ENCODE assay signal across 9 mouse cellular contexts in genomic region chr7:98778929-98779328, GRCm38 (mm10). TPM values are rescaled to one million over a fixed set of nuclear protein-coding genes. Genes with fewer than 3 reads are reported as not detected.
DNase-seq lines count a peak whose midpoint lies in the region; ATAC-seq lines count a peak whose summit lies in the region.
"Had no signal": no experiment of that assay in that cellular context is flagged by ENCODE, and none has a peak within 500 bp of the region (broad histone marks: within the 10 kb centered on the region; RNA-seq: fewer than 3 reads in every experiment).

No protein-coding gene starts in this region.

- H3K9me3 ChIP-seq in hindbrain, embryonic 14.5 days (ENCODE audit: control insufficient read depth, low read length): no peaks in the 10 kb centered on the region
- H3K9me3 ChIP-seq: liver, embryonic 15.5 days had no signal

- DNase-seq in cerebellum, adult 11 months: peak; percentile 35
- peak; percentile 34 for DNase-seq in c-Kit-positive CD71-positive TER-119-positive erythroid progenitor cells, embryonic 14.5 days (ENCODE audit: low spot score)
- peak; percentile 59 to 63 for DNase-seq in frontal cortex, postnatal 36 days (ENCODE audit: low spot score in 2 of 2)
- peak; percentile 49 for DNase-seq in hindbrain, embryonic 14.5 days (ENCODE audit: low spot score)
- DNase-seq in layer of hippocampus, postnatal 36 days: peak; percentile 48 to 54
- DNase-seq in spleen, postnatal 10 days (ENCODE audit: low spot score in 2 of 2): peak; percentile 37 to 78

- H3K27ac ChIP-seq in hindbrain, embryonic 14.5 days: no peak overlapping the region
- H3K27ac ChIP-seq: liver, embryonic 15.5 days had no signal

- no peak overlapping the region for H3K4me2 ChIP-seq in hindbrain, embryonic 14.5 days (replicated peaks)
- H3K4me2 ChIP-seq: liver, embryonic 15.5 days had no signal

- ATAC-seq in cerebellum, adult (ENCODE audit: insufficient number of reproducible peaks, low FRiP score, low TSS enrichment): no peak
- no peak for ATAC-seq in hindbrain, embryonic 14.5 days (ENCODE audit: low FRiP score)
- ATAC-seq in megakaryocyte progenitor cell, adult 5-6 weeks (replicated peaks; ENCODE audit: poor library complexity): peak; percentile 93

- no peaks in the 10 kb centered on the region for H3K36me3 ChIP-seq in hindbrain, embryonic 14.5 days (replicated peaks; ENCODE audit: control insufficient read depth, insufficient read depth)
- H3K36me3 ChIP-seq: liver, embryonic 15.5 days had no signal

- no peak overlapping the region for H3K4me3 ChIP-seq in hindbrain, embryonic 14.5 days (replicated peaks; ENCODE audit: low read length)
- H3K4me3 ChIP-seq: liver, embryonic 15.5 days had no signal

- 30% methylated on average over 5 of the region's 5 CpGs for WGBS in hindbrain, embryonic 14.5 days

- no peak overlapping the region for H3K9ac ChIP-seq in hindbrain, embryonic 14.5 days
- H3K9ac ChIP-seq: liver, embryonic 15.5 days had no signal

- no peaks in the 10 kb centered on the region for H3K4me1 ChIP-seq in hindbrain, embryonic 14.5 days (replicated peaks; ENCODE audit: control insufficient read depth, insufficient read depth, low read length)

- no peaks in the 10 kb centered on the region for H3K27me3 ChIP-seq in hindbrain, embryonic 14.5 days (ENCODE audit: control insufficient read depth, insufficient read depth, low read length)

RNA-seq across cellular contexts. Expression of gene Wnt11, which starts 56.0 kb away (rescaled TPM):
- polyA plus RNA-seq in hindbrain, embryonic 14.5 days (2014; fragmentation: Nextera tagmentation; extraction: Ambion mirVana): 2.0 and 2.3 TPM in 2 replicates
- 1 to 10 TPM; 1.6 to 2.0 TPM for total RNA-seq in layer of hippocampus, postnatal 36 days (2021)
- not detected in 2 replicates for total RNA-seq in megakaryocyte progenitor cell, adult 5-6 weeks (2015)
- not detected in 2 replicates for total RNA-seq in megakaryocyte progenitor cell, adult 5-6 weeks (2017)
